Mouse (Mus musculus): ENCODE measurements around the gene Ttc7.
A peak's percentile ranks its signal among the peaks of the same experiment; 100 is the strongest.
"Not testable (repeated sequence)": the region's sequence is repeated elsewhere in the genome, so short reads cannot be mapped to it uniquely, and the experiment has no call there.

The Ttc7 gene

DNA sequence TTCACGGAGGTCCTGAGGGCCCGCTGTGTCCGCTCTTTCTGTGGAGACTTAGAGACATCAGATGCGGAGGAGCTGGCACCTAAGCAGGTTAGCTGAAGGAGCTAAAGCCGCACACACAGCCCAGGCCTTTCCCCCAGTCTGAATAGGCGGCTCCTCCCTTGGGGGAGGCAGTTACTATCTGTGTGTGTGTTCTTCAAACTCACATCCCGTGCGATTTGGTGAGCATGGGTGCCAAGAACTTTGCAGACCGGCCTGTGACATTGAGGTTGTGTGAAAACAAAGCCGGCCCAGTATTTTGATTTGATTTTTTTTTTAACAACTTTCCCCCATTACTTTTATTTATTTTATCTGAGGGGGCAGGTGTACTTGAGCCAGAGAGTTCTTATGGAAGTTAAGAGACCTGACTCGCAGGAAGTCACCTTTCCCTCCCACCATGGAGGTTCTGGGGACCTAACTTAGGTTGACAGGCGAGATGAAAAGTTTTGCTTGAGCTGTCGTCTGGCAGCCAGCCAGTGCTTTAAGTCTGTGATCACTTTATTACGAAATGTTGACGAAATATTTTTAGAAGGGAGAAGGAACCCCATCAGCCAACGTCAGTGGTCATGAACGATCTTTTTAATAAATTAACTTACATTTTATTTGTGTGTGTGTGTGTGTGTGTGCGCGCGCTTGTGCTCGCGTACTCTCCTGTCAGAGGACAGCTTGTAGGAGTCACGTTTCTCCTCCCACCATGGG is 3.2 kb downstream of the Ttc7 start:
- DNase-seq (ENCODE audit: low read depth, low spot score): peak; percentile 55

- DNase-seq (ENCODE audit: low read depth, low spot score): peak; percentile 51
These were observed 3.9 kb downstream of the Ttc7 start for GRCm38 (mm10) chr17:87286481-87287143.

DNA sequence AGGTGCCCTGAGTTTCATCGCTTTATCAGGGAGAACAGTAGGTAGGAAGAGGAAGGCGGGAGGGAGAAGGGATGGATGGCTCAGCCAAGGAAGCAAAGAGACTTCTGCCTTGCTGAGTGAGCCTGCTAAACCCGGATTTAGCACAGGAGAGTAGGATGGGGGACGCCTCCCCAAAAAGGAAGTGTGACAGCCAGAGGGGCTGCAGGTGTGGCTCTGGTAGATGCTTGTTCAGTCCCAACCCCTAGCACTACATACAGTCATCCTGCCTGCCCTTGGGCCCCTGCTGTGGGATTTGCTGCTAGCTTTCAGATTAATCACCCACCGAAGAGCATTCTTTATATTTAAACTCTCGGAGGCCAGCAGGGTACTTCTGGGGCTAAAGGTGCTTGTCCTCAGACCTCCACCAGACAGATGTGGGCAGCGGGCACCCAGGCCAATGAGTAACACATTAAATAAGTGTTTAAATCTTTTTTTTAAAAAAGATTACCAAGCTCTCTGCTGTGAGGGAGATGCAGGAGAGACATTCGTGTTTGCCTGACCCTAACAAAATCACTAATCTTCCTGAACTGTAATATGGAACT is 4.6 kb downstream of the Ttc7 start:
- no peak for DNase-seq (ENCODE audit: low read depth, low spot score)

DNA sequence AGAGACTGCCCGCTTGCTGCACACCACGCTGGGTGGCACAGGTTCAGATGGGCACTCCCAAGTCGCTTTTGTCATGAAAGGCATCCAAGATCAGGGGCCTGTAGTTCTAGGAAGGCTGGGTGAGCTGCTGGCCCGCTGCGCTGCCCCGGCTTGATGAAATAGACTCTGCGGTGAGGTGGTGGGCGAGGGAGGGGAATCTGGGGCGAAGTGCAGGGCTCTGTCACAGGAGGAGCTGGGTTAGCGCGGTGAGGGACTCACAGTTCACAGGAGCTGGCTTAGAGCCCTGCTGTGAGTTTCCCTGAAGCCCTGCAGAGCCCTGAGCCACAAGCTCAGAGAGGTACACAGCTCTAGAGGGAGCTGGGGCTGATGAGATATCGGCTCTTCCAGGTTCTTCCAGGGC is 5.4 kb downstream of the Ttc7 start:
- DNase-seq (ENCODE audit: low read depth, low spot score): no peak

DNA sequence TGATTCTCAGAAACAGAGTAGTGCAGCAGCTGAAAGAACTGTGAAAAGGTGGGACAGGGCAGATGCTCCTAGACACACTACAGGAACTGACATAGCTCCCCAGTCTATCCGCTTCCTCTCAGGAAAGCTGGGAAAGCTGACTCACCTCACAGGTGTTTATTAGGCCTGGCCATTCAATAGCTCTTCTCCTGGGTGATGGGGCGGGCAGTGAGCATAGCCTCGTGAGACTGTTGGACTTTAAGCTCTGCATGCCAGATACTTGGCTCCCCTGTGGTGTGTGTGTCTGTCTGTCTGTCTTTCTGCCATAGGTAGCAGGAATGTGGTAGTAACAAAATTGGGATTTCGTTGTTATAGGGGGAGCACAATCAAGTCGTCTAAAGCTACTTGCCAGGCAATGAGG is 6.7 kb downstream of the Ttc7 start:
- no peak for DNase-seq (ENCODE audit: low read depth, low spot score)

GRCm38 (mm10) chr17:87291037-87291436 is 8.4 kb downstream of the Ttc7 start:
- DNase-seq (ENCODE audit: low read depth, low spot score): no peak

DNA sequence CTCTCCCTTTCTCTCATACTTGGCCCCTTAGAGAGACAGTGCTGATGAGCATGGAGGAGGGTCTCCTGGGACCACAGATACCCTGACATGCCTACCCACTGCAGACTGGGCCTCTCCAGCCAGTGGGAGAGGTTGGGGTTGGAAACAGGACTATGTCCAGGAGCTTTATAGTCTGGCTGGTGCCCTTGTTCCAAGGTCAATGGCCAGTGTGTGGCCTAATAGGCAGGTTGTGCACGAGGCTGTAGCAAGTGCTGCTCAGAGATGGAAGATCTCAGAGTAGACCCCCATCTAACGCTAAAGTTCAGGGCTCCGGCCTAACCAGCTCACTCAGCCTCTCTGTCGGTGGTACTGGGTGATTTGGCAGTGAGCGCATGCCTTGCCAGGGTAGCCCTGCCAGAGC is 9.1 kb downstream of the Ttc7 start:
- DNase-seq (ENCODE audit: low read depth, low spot score): no peak

DNA sequence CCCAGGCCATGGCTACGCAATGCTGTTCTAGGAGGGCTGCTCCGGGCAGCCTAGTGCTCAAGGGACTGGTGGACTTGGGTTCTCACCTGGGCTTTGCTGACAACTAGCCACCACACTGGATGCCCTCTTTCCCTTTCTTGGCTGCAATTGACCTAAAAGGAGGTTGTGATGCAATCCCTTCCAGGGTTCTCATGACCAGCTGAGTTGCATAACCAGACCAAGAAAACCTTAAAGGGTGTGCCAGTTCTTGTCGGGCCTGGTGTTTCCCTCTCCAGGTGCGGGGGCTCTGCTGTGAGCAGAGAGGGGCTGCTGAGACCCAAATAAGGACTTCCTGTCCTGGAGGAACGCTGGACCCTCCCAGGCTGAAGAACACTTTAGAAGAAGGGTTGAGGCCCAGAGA is 10.4 kb downstream of the Ttc7 start:
- DNase-seq (ENCODE audit: low read depth, low spot score): no peak

- no peak for DNase-seq (ENCODE audit: low read depth, low spot score)
These were observed 13.1 kb downstream of the Ttc7 start for GRCm38 (mm10) chr17:87295738-87296137.

GRCm38 (mm10) chr17:87296701-87297100 is 14.0 kb downstream of the Ttc7 start:
- DNase-seq (ENCODE audit: low read depth, low spot score): not testable (repeated sequence)

- DNase-seq (ENCODE audit: low read depth, low spot score): peak; percentile 59
These were observed 16.3 kb downstream of the Ttc7 start for GRCm38 (mm10) chr17:87298944-87299343.

GRCm38 (mm10) chr17:87300340-87300739 is 17.7 kb downstream of the Ttc7 start:
- DNase-seq (ENCODE audit: low read depth, low spot score): peak; percentile 36

DNA sequence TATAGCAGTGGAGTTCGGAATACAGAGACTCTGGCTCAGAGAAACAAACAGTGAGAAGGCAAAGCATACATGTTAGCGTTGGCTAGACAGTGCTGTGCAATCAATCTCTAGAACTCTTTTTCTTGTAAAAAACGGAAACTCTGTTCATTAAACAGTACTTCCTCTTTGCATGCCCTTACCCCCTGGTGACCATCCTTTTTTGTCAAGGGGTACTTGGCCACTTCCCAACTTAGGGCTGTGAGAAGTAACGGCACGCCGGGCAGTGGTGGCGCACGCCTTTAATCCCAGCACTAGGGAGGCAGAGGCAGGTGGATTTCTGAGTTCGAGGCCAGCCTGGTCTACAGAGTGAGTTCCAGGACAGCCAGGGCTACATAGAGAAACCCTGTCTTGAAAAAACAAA is 18.9 kb downstream of the Ttc7 start:
- DNase-seq (ENCODE audit: low read depth, low spot score): not testable (repeated sequence)

DNA sequence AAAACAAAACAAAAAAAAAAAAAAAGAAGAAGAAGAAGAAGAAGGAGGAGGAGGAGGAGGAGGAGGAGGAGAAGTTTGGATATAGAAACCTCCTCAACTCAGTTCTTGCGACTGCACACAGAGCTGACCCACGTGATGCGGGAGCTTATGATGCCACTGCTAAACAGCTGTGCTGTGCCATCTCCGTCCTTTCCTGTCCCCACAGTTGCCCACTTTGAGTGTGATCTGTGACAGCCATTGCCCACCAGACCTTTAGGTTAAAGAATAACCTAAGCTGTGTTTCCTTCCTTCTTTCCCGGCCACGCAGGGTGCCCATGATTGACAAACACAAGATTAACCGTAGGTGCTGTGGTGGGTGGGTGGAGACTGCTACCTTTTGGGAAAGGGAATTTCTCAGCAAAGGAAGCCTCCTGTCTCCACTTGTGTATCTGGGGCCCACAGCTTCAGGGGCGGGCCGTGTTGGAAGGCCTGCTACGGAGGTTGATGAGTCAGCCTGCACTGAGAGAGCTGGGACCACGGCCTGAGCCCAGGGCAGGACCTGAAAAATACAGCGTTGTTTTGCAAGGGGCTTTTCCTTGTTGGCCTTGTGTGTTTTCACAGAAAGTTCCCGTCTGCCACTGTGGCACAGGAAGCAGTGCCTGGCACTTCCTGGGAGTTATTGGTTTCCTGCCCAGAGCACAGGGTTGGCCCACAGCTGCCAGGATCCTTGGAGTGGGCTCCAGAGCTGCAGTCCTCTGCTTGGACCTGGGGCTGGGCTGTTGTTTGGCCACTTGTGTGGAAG is 19.5 kb downstream of the Ttc7 start:
- no peak for DNase-seq (ENCODE audit: low read depth, low spot score)

DNA sequence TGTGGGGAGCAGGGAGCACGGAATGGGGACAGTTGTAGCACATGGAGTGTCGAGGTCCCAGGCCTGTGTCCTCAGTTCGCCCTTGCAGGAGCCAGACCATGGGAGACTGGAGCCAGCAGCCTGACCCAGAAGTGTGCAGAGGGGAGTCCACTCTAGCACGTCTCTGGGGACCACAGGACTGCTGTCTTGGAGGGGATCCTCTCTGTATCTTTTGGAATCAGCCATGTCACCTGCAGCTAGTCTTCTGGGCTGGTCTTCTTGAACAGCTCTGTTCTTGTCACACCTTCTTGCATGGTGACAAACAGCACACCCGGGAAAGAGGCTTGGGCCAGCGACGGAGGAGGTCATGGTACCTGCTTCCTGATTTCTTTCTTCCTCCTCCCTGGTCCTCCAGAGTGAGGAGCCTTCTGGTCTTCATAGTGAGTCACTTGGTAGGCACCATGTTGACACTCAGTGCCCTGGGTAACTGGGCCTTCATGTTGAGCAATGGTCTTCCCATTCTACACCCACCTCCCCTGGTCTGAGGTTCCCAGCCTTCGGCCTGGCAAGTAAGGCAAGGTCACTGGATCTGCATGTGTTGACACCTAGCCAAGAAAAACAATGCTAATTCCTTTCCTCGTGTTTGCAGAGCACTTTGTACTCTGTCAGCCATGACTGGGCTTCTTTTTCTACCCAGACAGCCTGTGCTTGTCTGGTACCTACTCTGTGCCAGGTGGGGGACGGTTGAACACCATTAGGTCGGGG is 21.6 kb downstream of the Ttc7 start:
- no peak for DNase-seq (ENCODE audit: low read depth, low spot score)

DNA sequence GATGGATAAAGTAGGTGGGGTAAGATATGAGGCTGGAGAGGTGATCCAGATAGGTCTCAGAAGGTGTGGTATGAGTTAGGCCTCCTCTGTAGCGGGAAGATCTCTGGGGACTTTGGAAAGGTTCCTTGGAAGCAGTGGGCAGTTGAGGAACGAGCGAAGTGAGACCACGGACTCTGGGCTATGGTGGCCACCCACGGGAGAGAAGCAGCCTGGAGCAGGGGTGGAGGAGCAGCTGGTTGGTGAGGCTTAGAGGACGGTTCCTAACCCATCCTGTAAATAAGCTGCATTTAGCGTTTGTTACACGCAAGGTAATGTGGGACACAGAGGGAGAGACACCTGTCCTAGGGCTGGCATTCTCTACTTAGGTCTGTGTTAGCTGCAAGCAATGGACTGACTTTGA is 22.4 kb downstream of the Ttc7 start:
- no peak for DNase-seq (ENCODE audit: low read depth, low spot score)

GRCm38 (mm10) chr17:87306746-87307145 is 24.1 kb downstream of the Ttc7 start:
- no peak for DNase-seq (ENCODE audit: low read depth, low spot score)

DNA sequence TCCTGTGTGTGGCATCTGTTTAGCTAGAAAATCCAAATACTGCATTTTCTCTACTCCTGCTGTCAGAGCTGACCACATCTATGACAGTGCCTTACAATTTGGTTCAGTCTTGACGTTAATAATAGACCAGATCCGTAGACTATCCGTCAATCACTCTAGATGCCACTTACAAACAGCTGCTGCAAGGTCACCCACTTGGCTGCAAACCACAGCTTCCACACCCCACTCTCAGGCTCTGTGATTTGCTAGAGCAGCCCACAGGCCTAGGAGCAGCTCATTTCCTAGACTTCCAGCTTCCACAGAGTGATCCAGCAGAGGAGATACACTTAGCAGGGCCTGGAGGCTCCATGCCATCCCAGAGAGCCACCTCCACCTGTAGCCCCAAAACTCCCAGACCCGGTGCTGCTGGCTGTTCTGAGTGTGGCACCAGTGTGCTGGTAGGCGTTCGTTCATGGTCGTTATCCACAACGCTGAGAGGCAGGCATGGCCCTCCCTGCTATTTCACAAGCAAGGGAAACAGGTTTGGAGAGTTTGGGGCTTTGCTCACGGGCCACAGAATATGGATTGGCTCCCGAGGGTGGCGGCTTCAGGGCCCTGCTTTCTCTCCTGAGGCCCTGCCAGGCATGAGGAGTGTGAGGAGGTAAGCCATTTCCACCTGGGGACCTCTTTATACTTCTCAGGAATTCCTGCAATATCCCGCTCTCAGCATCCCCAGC is 26.5 kb downstream of the Ttc7 start:
- no peak for DNase-seq (ENCODE audit: low read depth, low spot score)

DNA sequence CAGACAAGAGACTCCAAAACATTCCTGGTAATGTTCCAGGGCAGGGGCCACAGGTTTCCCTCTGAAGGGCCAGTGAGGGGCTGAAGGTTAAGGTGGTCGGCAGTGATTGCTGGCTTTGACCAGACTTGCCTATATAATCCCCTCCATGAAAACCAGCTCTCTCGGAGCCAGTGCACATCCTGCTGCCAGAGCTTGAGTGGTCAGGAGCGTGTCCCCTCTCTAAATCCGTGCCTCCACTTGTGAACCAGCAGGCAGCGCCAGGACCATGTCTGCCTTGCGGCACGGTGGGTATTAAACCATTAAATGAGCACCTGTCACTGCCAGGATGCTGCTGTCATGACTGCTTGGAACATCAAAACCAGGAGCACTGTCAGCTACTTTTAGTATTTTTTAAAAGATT is 27.8 kb downstream of the Ttc7 start:
- DNase-seq (ENCODE audit: low read depth, low spot score): no peak

DNA sequence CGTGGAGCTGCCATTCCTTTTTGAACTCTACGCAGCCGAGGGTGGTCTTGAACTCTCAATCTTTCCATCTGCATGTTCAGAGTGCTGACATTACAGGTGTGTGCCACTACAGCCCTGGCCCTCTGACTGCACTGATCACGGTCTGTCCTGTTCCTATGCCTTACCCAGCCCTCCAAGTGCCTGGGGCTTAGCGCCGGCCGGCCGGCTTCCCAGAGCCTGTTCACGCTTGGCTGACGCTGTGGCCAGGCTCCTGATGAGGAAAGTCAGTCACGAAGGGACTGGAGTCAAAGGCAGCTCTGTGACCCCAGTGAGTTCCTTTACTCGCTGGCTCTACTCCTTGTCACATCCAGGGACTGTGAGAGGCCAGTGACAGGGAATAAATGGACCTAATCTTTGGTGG is 29.7 kb downstream of the Ttc7 start:
- no peak for DNase-seq (ENCODE audit: low read depth, low spot score)

Measured in CD4-positive helper T cell, adult 2 months (primary cell).